Mouse (Mus musculus): ENCODE data around the gene Dgcr6. TPM values are rescaled to one million over a fixed set of nuclear protein-coding genes. Genes with fewer than 3 reads are reported as not detected.

The Dgcr6 gene
- polyA plus RNA-seq, 1 experiment from 2014 or later, result 99.0 TPM

DNA sequence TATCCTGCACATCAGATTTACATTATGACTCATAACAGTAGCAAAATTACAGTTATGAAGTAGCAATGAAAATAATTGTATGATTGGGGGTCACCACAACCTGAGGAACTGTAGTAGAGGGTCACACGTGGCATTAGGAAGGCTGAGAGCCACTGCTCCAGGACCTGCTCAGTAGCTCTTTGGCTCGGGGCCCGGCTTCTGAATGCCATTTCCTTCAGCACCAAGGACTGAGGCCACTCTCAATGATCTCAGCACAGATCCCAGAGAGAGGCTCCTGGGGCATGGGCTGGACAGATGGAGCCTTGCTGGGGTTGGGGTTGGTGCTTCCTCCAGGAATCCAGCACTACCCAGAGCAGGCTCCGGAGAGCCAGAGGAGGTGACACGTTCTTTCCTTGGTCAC, 34.4 kb downstream of the Dgcr6 start:
- no peaks in the 10 kb centered on the region for H3K36me3 ChIP-seq (ENCODE audit: control insufficient read depth, insufficient read depth, low read length)
- ATAC-seq (ENCODE audit: low FRiP score, low TSS enrichment), result no peak
- H3K4me1 ChIP-seq (ENCODE audit: control insufficient read depth, insufficient read depth, low read length), result peaks cover 12% of the 10 kb centered on the region; the same call in 1 of the 2 replicates
- H3K9me3 ChIP-seq (ENCODE audit: control insufficient read depth, low read length), result no peaks in the 10 kb centered on the region
- WGBS, result 92% methylated on average over 5 of the region's 5 CpGs
- no peak overlapping the region for H3K27ac ChIP-seq (ENCODE audit: low read depth, low read length)
- no peak overlapping the region for H3K4me2 ChIP-seq (replicated peaks; ENCODE audit: low read depth, low read length)
- H3K27me3 ChIP-seq (ENCODE audit: control insufficient read depth, insufficient read depth, low read length), result no peaks in the 10 kb centered on the region
- H3K4me3 ChIP-seq (ENCODE audit: low read length), result no peak overlapping the region
- no peak overlapping the region for H3K9ac ChIP-seq (ENCODE audit: low read depth, low read length)

DNA sequence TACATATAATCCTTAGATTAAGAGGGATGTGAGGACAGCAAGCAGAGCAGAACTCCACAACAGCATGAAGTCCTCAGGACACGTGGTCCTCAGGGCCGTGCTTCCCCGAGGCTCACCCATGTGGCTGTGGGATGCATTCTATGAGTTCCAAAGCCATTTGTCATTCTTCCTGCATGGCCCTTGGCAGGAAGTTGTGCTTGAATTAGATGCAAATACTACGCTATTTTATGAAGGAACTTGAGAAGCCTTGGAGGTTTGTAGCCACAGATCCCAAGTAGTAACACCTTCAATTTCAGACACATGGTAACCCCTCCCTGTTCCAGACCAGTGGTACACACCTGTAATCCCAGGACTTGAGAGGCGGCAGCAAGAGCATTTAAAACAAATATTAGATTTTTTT, 43.7 kb downstream of the Dgcr6 start:
- no peak overlapping the region for H3K27ac ChIP-seq (ENCODE audit: low read depth, low read length)
- H3K36me3 ChIP-seq (ENCODE audit: control insufficient read depth, insufficient read depth, low read length), result no peaks in the 10 kb centered on the region
- no peak overlapping the region for H3K4me3 ChIP-seq (ENCODE audit: low read length)
- H3K9me3 ChIP-seq (ENCODE audit: control insufficient read depth, low read length), result no peaks in the 10 kb centered on the region
- WGBS, result 47% methylated on average over 5 of the region's 5 CpGs
- H3K4me1 ChIP-seq (ENCODE audit: control insufficient read depth, insufficient read depth, low read length), result peaks cover 5% of the 10 kb centered on the region; the same call in 1 of the 2 replicates
- H3K27me3 ChIP-seq (ENCODE audit: control insufficient read depth, insufficient read depth, low read length), result no peaks in the 10 kb centered on the region
- H3K9ac ChIP-seq (ENCODE audit: low read depth, low read length), result no peak overlapping the region
- no peak for ATAC-seq (ENCODE audit: low FRiP score, low TSS enrichment)
- no peak overlapping the region for H3K4me2 ChIP-seq (replicated peaks; ENCODE audit: low read depth, low read length)

DNA sequence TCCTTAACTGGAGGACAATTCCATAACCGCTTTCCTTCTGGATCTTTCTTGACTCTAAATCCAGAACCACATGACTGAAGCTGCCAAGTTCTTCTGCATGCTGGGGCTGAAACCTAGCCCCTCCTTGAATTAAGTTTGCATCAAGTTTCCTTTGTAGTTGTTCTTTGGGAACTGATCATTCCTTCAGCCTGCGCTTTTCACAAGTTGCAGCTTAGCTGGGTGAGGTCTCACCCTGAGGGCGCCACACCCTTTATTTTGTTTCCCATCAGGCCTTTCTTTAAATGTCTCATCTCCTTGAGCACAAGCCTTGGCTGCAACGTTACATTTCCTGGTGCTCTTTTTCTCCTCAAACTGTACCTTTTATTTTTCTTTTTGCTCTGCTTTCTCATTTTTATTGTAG, 50.2 kb downstream of the Dgcr6 start:
- Histone ChIP-seq H3K4me2 (replicated peaks; ENCODE audit: low read depth, low read length) (no peak overlapping the region), H3K4me1 (ENCODE audit: control insufficient read depth, insufficient read depth, low read length) (no peaks in the 10 kb centered on the region), H3K27me3 (ENCODE audit: control insufficient read depth, insufficient read depth, low read length) (no peaks in the 10 kb centered on the region), H3K9ac (ENCODE audit: low read depth, low read length) (no peak overlapping the region), H3K36me3 (ENCODE audit: control insufficient read depth, insufficient read depth, low read length) (no peaks in the 10 kb centered on the region), H3K9me3 (ENCODE audit: control insufficient read depth, low read length) (no peaks in the 10 kb centered on the region), H3K4me3 (ENCODE audit: low read length) (no peak overlapping the region), H3K27ac (ENCODE audit: low read depth, low read length) (no peak overlapping the region)
- WGBS, result 74% methylated on average over 4 of the region's 4 CpGs
- ATAC-seq (ENCODE audit: low FRiP score, low TSS enrichment), result no peak

DNA sequence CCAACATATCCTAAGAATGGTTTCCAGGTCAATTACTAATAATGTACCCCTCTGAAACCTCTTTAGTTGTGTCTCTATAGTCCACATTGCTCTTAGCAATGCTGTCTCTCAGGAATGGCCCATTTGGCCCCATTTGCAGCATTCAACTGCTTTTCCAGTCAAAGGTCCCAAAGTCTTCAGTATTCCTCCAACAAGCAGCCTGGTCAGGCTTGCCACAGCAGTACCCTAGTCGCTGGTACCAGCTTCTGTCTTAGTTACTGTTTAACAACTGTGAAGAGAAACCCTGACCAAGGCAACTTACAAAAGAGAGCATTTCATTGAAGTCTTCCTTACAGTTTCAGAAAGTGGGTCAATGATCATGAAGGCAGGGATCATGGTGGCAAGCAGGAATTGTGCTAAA, 50.7 kb downstream of the Dgcr6 start:
- no peaks in the 10 kb centered on the region for H3K27me3 ChIP-seq (ENCODE audit: control insufficient read depth, insufficient read depth, low read length)

DNA sequence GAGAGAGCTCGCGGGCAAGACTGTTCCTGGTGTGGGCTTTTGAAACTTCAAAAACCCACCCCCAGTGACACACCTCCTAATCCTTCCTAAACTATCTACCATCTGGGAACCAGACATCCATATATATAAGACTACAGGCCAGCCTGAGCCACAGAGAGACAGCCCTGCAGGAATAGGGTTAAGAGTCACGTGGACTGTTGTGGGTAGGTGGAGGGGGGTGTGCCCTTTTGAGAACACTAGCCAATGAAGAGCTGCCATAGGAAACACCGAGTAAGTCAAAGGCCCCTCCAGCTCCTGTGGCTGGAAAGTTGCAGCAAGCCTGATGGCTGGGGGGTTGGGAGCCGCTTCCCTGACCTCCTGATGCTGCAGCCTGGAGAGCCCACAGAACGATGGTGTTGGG, 51.1 kb downstream of the Dgcr6 start:
- H3K4me3 ChIP-seq (ENCODE audit: low read length), result no peak overlapping the region
- no peaks in the 10 kb centered on the region for H3K36me3 ChIP-seq (ENCODE audit: control insufficient read depth, insufficient read depth, low read length)
- no peak overlapping the region for H3K9ac ChIP-seq (ENCODE audit: low read depth, low read length)
- H3K4me2 ChIP-seq (replicated peaks; ENCODE audit: low read depth, low read length), result no peak overlapping the region
- 37% methylated on average over 6 of the region's 6 CpGs for WGBS
- H3K27ac ChIP-seq (ENCODE audit: low read depth, low read length), result no peak overlapping the region
- H3K27me3 ChIP-seq (ENCODE audit: control insufficient read depth, insufficient read depth, low read length), result no peaks in the 10 kb centered on the region
- no peaks in the 10 kb centered on the region for H3K4me1 ChIP-seq (ENCODE audit: control insufficient read depth, insufficient read depth, low read length)
- H3K9me3 ChIP-seq (ENCODE audit: control insufficient read depth, low read length), result no peaks in the 10 kb centered on the region
- ATAC-seq (ENCODE audit: low FRiP score, low TSS enrichment), result no peak

More for the DNA sequence above, 50.7 kb downstream of the Dgcr6 start:
- Histone ChIP-seq H3K4me3 (ENCODE audit: low read length) (no peak overlapping the region), H3K4me1 (ENCODE audit: control insufficient read depth, insufficient read depth, low read length) (no peaks in the 10 kb centered on the region), H3K9ac (ENCODE audit: low read depth, low read length) (no peak overlapping the region), H3K36me3 (ENCODE audit: control insufficient read depth, insufficient read depth, low read length) (no peaks in the 10 kb centered on the region), H3K4me2 (replicated peaks; ENCODE audit: low read depth, low read length) (no peak overlapping the region), H3K9me3 (ENCODE audit: control insufficient read depth, low read length) (no peaks in the 10 kb centered on the region), H3K27ac (ENCODE audit: low read depth, low read length) (no peak overlapping the region)
- WGBS, result 76% methylated on average over 1 of the region's 1 CpGs
- ATAC-seq (ENCODE audit: low FRiP score, low TSS enrichment), result no peak

DNA sequence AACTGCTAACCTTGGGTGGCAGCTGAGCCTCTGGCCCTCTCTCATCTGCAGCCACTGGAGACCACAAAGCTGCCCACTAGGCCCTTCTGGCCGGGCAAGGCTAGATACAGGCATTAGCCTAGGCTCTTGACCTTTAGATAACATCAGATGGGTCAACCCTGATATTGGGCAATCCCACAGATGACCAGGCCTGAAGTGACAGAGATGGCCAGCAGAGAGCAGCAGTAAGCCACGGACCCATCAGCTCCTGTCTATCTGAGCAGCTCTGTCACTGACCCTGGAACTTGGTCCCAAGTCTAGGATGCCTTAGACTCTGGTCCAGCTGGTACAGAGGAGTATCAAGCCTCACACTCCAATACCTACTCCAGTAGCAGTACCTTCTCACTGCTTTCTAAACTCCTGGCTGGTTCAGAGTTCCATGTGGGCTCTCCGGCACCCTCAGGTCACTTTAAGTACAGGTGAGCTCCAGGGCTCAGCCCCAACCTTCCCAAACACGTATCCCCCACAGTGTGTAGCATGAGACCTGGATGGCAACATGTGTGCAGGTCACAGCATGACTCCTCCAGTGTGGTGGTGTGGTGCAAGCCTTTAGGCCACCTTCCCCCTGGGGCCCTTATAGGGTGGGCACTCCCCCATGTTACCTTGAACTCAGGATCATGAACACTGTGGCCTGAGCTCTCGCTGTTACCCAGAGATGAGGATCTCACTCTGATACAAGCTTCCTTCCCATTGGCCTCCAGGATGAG, 55.7 kb downstream of the Dgcr6 start:
- H3K9me3 ChIP-seq (ENCODE audit: control insufficient read depth, low read length), result peaks cover 14% of the 10 kb centered on the region; the same call in 1 of the 2 replicates
- H3K27ac ChIP-seq (ENCODE audit: low read depth, low read length), result no peak overlapping the region
- WGBS, result 54% methylated on average over 5 of the region's 5 CpGs
- no peaks in the 10 kb centered on the region for H3K4me1 ChIP-seq (ENCODE audit: control insufficient read depth, insufficient read depth, low read length)
- H3K9ac ChIP-seq (ENCODE audit: low read depth, low read length), result no peak overlapping the region
- no peak overlapping the region for H3K4me2 ChIP-seq (replicated peaks; ENCODE audit: low read depth, low read length)
- no peaks in the 10 kb centered on the region for H3K27me3 ChIP-seq (ENCODE audit: control insufficient read depth, insufficient read depth, low read length)
- H3K36me3 ChIP-seq (ENCODE audit: control insufficient read depth, insufficient read depth, low read length), result no peaks in the 10 kb centered on the region
- H3K4me3 ChIP-seq (ENCODE audit: low read length), result no peak overlapping the region
- ATAC-seq (ENCODE audit: low FRiP score, low TSS enrichment), result peak; percentile 72

DNA sequence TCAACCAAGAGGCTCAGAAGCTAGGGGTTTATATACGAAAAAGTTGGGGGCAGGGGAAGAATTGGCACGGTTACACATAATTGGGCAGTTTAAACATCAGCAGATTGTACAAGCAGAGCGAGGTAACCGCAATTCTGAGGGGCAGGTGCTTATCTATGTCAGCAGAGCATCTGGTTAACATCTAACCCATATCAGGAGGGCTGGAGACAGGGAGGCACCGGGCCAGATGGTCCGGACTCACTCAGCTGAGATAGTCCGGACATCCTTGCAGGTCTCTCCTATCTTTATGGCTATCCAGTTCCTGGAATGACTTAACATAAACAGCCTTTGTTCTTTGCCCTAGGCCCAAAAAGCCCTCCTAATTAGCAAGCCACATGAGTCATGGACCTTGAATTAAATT, 58.4 kb downstream of the Dgcr6 start:
- no peak overlapping the region for H3K27ac ChIP-seq (ENCODE audit: low read depth, low read length)
- H3K27me3 ChIP-seq (ENCODE audit: control insufficient read depth, insufficient read depth, low read length), result no peaks in the 10 kb centered on the region
- peaks cover 14% of the 10 kb centered on the region; the same call in 1 of the 2 replicates for H3K9me3 ChIP-seq (ENCODE audit: control insufficient read depth, low read length)
- no peaks in the 10 kb centered on the region for H3K36me3 ChIP-seq (ENCODE audit: control insufficient read depth, insufficient read depth, low read length)
- ATAC-seq (ENCODE audit: low FRiP score, low TSS enrichment), result no peak
- no peak overlapping the region for H3K4me2 ChIP-seq (replicated peaks; ENCODE audit: low read depth, low read length)
- H3K4me3 ChIP-seq (ENCODE audit: low read length), result no peak overlapping the region
- WGBS, result 85% methylated on average over 7 of the region's 7 CpGs
- no peaks in the 10 kb centered on the region for H3K4me1 ChIP-seq (ENCODE audit: control insufficient read depth, insufficient read depth, low read length)
- no peak overlapping the region for H3K9ac ChIP-seq (ENCODE audit: low read depth, low read length)

DNA sequence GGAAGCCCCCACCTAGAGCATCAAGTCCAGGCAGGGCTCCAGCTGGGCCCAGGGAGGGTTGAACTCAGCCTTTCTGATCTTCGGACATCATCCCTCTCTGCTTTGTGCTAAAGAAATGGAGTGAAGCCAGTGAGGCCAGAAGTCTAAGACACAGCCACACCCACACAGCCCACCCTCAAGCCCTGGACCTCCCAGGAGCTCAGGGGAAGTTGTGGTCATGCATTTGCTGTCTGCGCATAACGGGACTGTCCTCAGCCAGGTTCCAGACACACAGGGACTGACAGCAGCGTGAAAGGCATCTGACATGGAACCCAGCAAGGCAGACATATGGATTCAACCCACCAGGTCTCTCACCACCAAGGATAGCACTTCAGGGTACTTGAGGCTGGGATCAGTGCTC, 63.8 kb downstream of the Dgcr6 start:
- WGBS, result 74% methylated on average over 4 of the region's 4 CpGs
- H3K36me3 ChIP-seq (ENCODE audit: control insufficient read depth, insufficient read depth, low read length), result no peaks in the 10 kb centered on the region
- no peak overlapping the region for H3K27ac ChIP-seq (ENCODE audit: low read depth, low read length)

DNA sequence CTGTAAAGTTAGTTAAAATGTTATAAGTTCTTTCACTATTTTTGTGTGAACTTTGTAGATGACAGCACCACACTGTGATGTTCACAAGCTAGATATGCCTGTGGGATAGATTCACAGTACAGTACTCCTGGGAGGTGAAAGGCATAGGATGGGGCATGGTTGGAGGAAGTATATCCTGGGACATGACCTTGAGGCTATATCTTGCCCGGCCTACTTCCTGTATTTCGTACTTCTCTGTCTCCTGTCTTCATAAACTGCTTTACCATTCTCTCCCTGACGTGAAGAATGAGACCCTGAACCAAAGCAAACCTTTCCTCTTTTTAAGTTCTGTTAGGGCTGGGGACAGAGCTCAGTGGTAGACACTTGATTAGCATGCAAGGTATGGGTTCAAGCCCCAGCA, 65.6 kb downstream of the Dgcr6 start:
- 69% methylated on average over 3 of the region's 3 CpGs for WGBS
- no peaks in the 10 kb centered on the region for H3K4me1 ChIP-seq (ENCODE audit: control insufficient read depth, insufficient read depth, low read length)
- no peak overlapping the region for H3K9ac ChIP-seq (ENCODE audit: low read depth, low read length)
- H3K27ac ChIP-seq (ENCODE audit: low read depth, low read length), result no peak overlapping the region
- no peaks in the 10 kb centered on the region for H3K9me3 ChIP-seq (ENCODE audit: control insufficient read depth, low read length)
- ATAC-seq (ENCODE audit: low FRiP score, low TSS enrichment), result no peak
- H3K4me3 ChIP-seq (ENCODE audit: low read length), result no peak overlapping the region
- H3K36me3 ChIP-seq (ENCODE audit: control insufficient read depth, insufficient read depth, low read length), result no peaks in the 10 kb centered on the region
- H3K4me2 ChIP-seq (replicated peaks; ENCODE audit: low read depth, low read length), result no peak overlapping the region
- no peaks in the 10 kb centered on the region; the same call in 1 of the 2 replicates for H3K27me3 ChIP-seq (ENCODE audit: control insufficient read depth, insufficient read depth, low read length)

More for the DNA sequence above, 63.8 kb downstream of the Dgcr6 start:
- Histone ChIP-seq H3K4me2 (replicated peaks; ENCODE audit: low read depth, low read length) (no peak overlapping the region), H3K9me3 (ENCODE audit: control insufficient read depth, low read length) (no peaks in the 10 kb centered on the region; the same call in 1 of the 2 replicates), H3K9ac (ENCODE audit: low read depth, low read length) (no peak overlapping the region), H3K4me1 (ENCODE audit: control insufficient read depth, insufficient read depth, low read length) (no peaks in the 10 kb centered on the region), H3K27me3 (ENCODE audit: control insufficient read depth, insufficient read depth, low read length) (no peaks in the 10 kb centered on the region; the same call in 1 of the 2 replicates), H3K4me3 (ENCODE audit: low read length) (no peak overlapping the region)
- ATAC-seq (ENCODE audit: low FRiP score, low TSS enrichment), result no peak
